ENCODE assay signal across 10 mouse cellular contexts in the genomic region with DNA sequence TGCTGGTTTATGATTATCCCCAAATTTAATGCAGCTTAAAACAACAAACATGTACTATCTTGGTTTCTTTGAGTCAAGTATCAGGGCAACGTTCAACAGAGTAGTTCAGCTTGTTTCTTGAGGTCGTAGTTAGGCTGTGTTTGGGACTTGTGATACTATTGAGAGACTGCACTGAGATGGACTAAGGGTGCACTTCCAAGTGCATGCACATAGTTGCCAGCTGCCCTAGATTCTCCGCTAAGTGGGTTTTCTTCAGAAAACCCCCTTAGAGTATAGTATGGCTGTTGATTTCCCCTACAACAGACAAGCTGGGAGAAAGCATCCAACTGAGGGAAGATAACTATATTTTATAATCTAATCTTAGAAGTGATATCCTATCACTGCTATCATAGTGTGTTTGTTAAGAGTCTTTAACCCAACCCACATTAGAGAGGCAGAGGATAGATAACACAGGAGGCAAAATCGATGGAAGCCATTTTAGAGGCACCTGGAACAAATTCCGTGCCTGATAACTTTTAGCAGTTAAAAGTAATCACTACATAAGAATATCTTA. TPM values are rescaled to one million over a fixed set of nuclear protein-coding genes. Genes with fewer than 3 reads are reported as not detected.
DNase-seq lines count a peak whose midpoint lies in the region; ATAC-seq and TF ChIP-seq lines count a peak whose summit lies in the region.
"Had no signal": no experiment of that assay in that cellular context is flagged by ENCODE, and none has a peak within 500 bp of the region (broad histone marks: within the 10 kb centered on the region; RNA-seq: fewer than 3 reads in every experiment).

No protein-coding gene starts in this region.

- H3K36me3 ChIP-seq in hindbrain, embryonic 14.5 days (replicated peaks; ENCODE audit: control insufficient read depth, insufficient read depth) = no peaks in the 10 kb centered on the region
- no peaks in the 10 kb centered on the region for H3K36me3 ChIP-seq in hindbrain, embryonic 11.5 days (ENCODE audit: control insufficient read depth, insufficient read depth, low read length)
- H3K36me3 ChIP-seq in E14TG2a.4 (ENCODE audit: insufficient read depth, low read length) = no peaks in the 10 kb centered on the region
- no peaks in the 10 kb centered on the region for H3K36me3 ChIP-seq in liver, embryonic 16.5 days (ENCODE audit: control insufficient read depth, insufficient read depth)
- H3K36me3 ChIP-seq: forebrain, embryonic 10.5 days; midbrain, embryonic 12.5 days had no signal

- no peak overlapping the region for H3K4me3 ChIP-seq in hindbrain, embryonic 14.5 days (replicated peaks; ENCODE audit: low read length)
- H3K4me3 ChIP-seq in hindbrain, embryonic 11.5 days (ENCODE audit: low read depth, low read length) = no peak overlapping the region
- peak overlapping the region; percentile 96; the same call in 1 of the 2 replicates for H3K4me3 ChIP-seq in E14TG2a.4 (replicated peaks; ENCODE audit: low read length)
- peak overlapping the region; percentile 40 for H3K4me3 ChIP-seq in liver, embryonic 16.5 days (ENCODE audit: low read depth, low read length)

- TF ChIP-seq CTCF in E14TG2a.4 (conservative IDR thresholded peaks at IDR 0.05; ENCODE audit: low read length) = no peak

- no peak for DNase-seq in hindbrain, embryonic 14.5 days (ENCODE audit: low spot score)
- no peak for DNase-seq in hindbrain, embryonic 11.5 days (ENCODE audit: low spot score)
- peak; percentile 8 for DNase-seq in c-Kit-positive CD71-positive TER-119-negative erythroid progenitor cells, embryonic 14.5 days (ENCODE audit: low read depth)
- no peak for DNase-seq in spleen, postnatal 14 days (ENCODE audit: low spot score in 2 of 2)
- DNase-seq in urinary bladder, postnatal 14 days (ENCODE audit: low spot score) = no peak
- DNase-seq: cerebellum, adult 11 months had no signal

- H3K9me3 ChIP-seq in hindbrain, embryonic 14.5 days (ENCODE audit: control insufficient read depth, low read length) = no peaks in the 10 kb centered on the region
- H3K9me3 ChIP-seq in hindbrain, embryonic 11.5 days (ENCODE audit: control insufficient read depth, low read length) = no peaks in the 10 kb centered on the region
- no peaks in the 10 kb centered on the region for H3K9me3 ChIP-seq in E14TG2a.4 (ENCODE audit: low read length)
- H3K9me3 ChIP-seq in liver, embryonic 16.5 days (replicated peaks; ENCODE audit: control insufficient read depth, low read length) = no peaks in the 10 kb centered on the region
- H3K9me3 ChIP-seq: forebrain, embryonic 10.5 days; midbrain, embryonic 12.5 days had no signal

- H3K4me1 ChIP-seq in hindbrain, embryonic 14.5 days (replicated peaks; ENCODE audit: control insufficient read depth, insufficient read depth, low read length) = peaks cover 14% of the 10 kb centered on the region
- no peaks in the 10 kb centered on the region for H3K4me1 ChIP-seq in hindbrain, embryonic 11.5 days (replicated peaks; ENCODE audit: control insufficient read depth, insufficient read depth, low read length)
- peaks cover 16% of the 10 kb centered on the region for H3K4me1 ChIP-seq in E14TG2a.4 (replicated peaks; ENCODE audit: low read depth, low read length)
- peaks cover 9% of the 10 kb centered on the region for H3K4me1 ChIP-seq in liver, embryonic 16.5 days (ENCODE audit: control insufficient read depth, low read depth, low read length)

- ATAC-seq in hindbrain, embryonic 14.5 days (ENCODE audit: low FRiP score) = no peak
- ATAC-seq in hindbrain, embryonic 11.5 days (ENCODE audit: low FRiP score) = no peak
- no peak for ATAC-seq in liver, embryonic 16.5 days (ENCODE audit: low read depth)

- H3K9ac ChIP-seq in hindbrain, embryonic 14.5 days = no peak overlapping the region
- no peak overlapping the region for H3K9ac ChIP-seq in hindbrain, embryonic 11.5 days (ENCODE audit: low read depth, low read length)
- peak overlapping the region; percentile 28; the same call in 1 of the 2 replicates for H3K9ac ChIP-seq in liver, embryonic 16.5 days (ENCODE audit: low read depth, low read length)

- no peak overlapping the region for H3K27ac ChIP-seq in hindbrain, embryonic 14.5 days
- H3K27ac ChIP-seq in hindbrain, embryonic 11.5 days (ENCODE audit: low read depth, low read length) = no peak overlapping the region
- peak overlapping the region; percentile 61; the same call in 1 of the 2 replicates for H3K27ac ChIP-seq in liver, embryonic 16.5 days (ENCODE audit: low read length)
- H3K27ac ChIP-seq: midbrain, embryonic 12.5 days had no signal

- H3K27me3 ChIP-seq in hindbrain, embryonic 14.5 days (ENCODE audit: control insufficient read depth, insufficient read depth, low read length) = no peaks in the 10 kb centered on the region
- H3K27me3 ChIP-seq in hindbrain, embryonic 11.5 days (ENCODE audit: control insufficient read depth, insufficient read depth, low read length) = no peaks in the 10 kb centered on the region
- H3K27me3 ChIP-seq in E14TG2a.4 (ENCODE audit: insufficient read depth, low read length) = no peaks in the 10 kb centered on the region
- no peaks in the 10 kb centered on the region for H3K27me3 ChIP-seq in liver, embryonic 16.5 days (ENCODE audit: control insufficient read depth, insufficient read depth, low read depth, low read length)
- H3K27me3 ChIP-seq: midbrain, embryonic 12.5 days had no signal

- H3K4me2 ChIP-seq in hindbrain, embryonic 14.5 days (replicated peaks) = peak overlapping the region; percentile 67
- H3K4me2 ChIP-seq in hindbrain, embryonic 11.5 days (replicated peaks; ENCODE audit: low read depth, low read length) = no peak overlapping the region
- peak overlapping the region; percentile 81 for H3K4me2 ChIP-seq in liver, embryonic 16.5 days (ENCODE audit: low read depth, low read length)

- WGBS in hindbrain, embryonic 14.5 days = 82% methylated on average over 5 of the region's 5 CpGs
- WGBS in hindbrain, embryonic 11.5 days = 77% methylated on average over 5 of the region's 5 CpGs
- 42% methylated on average over 5 of the region's 5 CpGs for WGBS in liver, embryonic 16.5 days (ENCODE audit: insufficient replicate concordance)

RNA-seq across cellular contexts. Expression of a gene that starts 1.7 kb away (rescaled TPM):
- polyA plus RNA-seq in hindbrain, embryonic 14.5 days (2014; fragmentation: Nextera tagmentation; extraction: Ambion mirVana) = 47.0 and 48.5 TPM in 2 replicates
- 40.1 and 44.4 TPM in 2 replicates for polyA plus RNA-seq in hindbrain, embryonic 11.5 days (2014; fragmentation: Nextera tagmentation; extraction: Ambion mirVana)
- polyA plus RNA-seq in liver, embryonic 16.5 days (2015; fragmentation: Nextera tagmentation; extraction: Ambion mirVana) = 35.4 and 36.7 TPM in 2 replicates

RNA-seq across cellular contexts. Expression of a gene that starts 1.8 kb away (rescaled TPM):
- 21.8 and 23.2 TPM in 2 replicates for polyA plus RNA-seq in hindbrain, embryonic 14.5 days (2014; fragmentation: Nextera tagmentation; extraction: Ambion mirVana)
- 35.7 and 39.9 TPM in 2 replicates for polyA plus RNA-seq in hindbrain, embryonic 11.5 days (2014; fragmentation: Nextera tagmentation; extraction: Ambion mirVana)
- 15.2 and 18.7 TPM in 2 replicates for polyA plus RNA-seq in liver, embryonic 16.5 days (2015; fragmentation: Nextera tagmentation; extraction: Ambion mirVana)

Comparison
In these comparisons a context has a peak if more than half of its experiments do, and no peak if none do; other contexts are left out.
1. H3K4me3 ChIP-seq: peak in E14TG2a.4 (single experiment) and liver, embryonic 16.5 days (single experiment); none in hindbrain, embryonic 14.5 days (single experiment) and hindbrain, embryonic 11.5 days (single experiment).